Mouse (Mus musculus): ENCODE results near the gene Umps.

Umps gene

GRCm38 (mm10) chr16:33914997-33915396 lies 51.8 kb downstream of the Umps start:
- in situ Hi-C loops (cut with MboI; ENCODE audit: low pct_unique_long_range_greater_than_20kb in 1 of 2, low sequenced_read_pairs in 2 of 2, unreplicated experiment in 1 of 2): no loop called here

GRCm38 (mm10) chr16:33908239-33908638 lies 58.6 kb downstream of the Umps start:
- in situ Hi-C loops (cut with MboI; ENCODE audit: low pct_unique_long_range_greater_than_20kb in 1 of 2, low sequenced_read_pairs in 2 of 2, unreplicated experiment in 1 of 2): no loop called here

Measured in mouse embryonic stem cell (cell line).